Mouse (Mus musculus): Measurements from ENCODE around the gene 1700001C19Rik. TPM values are rescaled to one million over a fixed set of nuclear protein-coding genes. Genes with fewer than 3 reads are reported as not detected.

The 1700001C19Rik gene
- polyA plus RNA-seq, 1 experiment from 2014 or later = 0.40 TPM

DNA sequence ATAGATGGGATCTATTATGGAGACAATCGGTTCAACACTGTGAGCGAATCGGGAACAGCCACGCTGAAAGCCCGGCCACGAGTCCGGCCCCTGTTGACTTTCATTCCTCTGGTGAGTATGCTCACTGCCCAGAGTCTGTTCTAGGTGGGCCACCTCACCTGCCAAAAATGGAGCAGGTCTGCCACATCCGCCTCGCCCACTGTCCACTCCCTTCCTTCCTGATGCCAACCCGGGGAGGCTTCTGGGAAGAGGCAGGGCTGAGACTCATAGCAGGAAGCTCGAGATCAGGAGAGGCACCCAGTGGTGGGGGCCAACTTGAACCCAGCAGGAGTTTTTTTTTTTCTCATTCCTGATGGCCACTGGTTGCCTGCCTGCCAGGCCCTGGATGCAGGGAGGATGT, 9.4 kb upstream of the 1700001C19Rik start:
- no peaks in the 10 kb centered on the region for H3K36me3 ChIP-seq (ENCODE audit: control insufficient read depth, insufficient read depth, low read length)
- H3K27ac ChIP-seq (ENCODE audit: low read depth, low read length) = no peak overlapping the region
- no peak overlapping the region for H3K4me2 ChIP-seq (ENCODE audit: low read depth, low read length, severe bottlenecking)
- ATAC-seq (replicated peaks; ENCODE audit: low FRiP score) = no peak
- no peak overlapping the region for H3K9ac ChIP-seq (ENCODE audit: low read length)
- WGBS = 93% methylated on average over 11 of the region's 11 CpGs
- H3K27me3 ChIP-seq (ENCODE audit: control insufficient read depth, insufficient read depth, low read length) = no peaks in the 10 kb centered on the region
- no peak for DNase-seq (ENCODE audit: low spot score)
- H3K4me1 ChIP-seq (replicated peaks; ENCODE audit: control insufficient read depth, insufficient read depth, low read length) = 0 out of 2 replicates have a peak, but pooled peaks cover 2% of the 10 kb centered on the region
- no peaks in the 10 kb centered on the region for H3K9me3 ChIP-seq (ENCODE audit: control insufficient read depth, low read length)
- H3K4me3 ChIP-seq (ENCODE audit: low read depth, low read length) = no peak overlapping the region

DNA sequence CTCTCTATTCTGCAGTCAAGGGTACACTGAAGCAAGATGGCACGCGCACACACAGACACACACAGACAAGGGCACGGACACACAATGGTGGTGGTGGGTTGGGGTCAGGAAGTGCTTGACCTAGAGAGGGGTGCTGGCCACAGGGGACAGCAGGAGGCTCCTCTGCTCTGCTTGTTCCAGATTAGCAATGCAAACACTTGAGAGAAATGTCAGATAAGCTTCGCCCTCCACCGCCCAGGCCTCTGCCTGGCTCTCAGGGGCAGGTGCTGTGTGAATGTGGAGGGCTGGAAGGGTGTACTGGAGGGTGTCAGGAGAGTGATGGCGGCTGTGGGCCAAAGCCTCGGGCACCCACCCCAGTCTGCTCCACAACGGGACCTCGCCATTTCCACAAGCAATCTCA, 8.8 kb upstream of the 1700001C19Rik start:
- no peak overlapping the region for H3K4me2 ChIP-seq (ENCODE audit: low read depth, low read length, severe bottlenecking)
- H3K4me1 ChIP-seq (replicated peaks; ENCODE audit: control insufficient read depth, insufficient read depth, low read length) = peaks cover 4% of the 10 kb centered on the region; the same call in 1 of the 2 replicates
- no peak overlapping the region for H3K4me3 ChIP-seq (ENCODE audit: low read depth, low read length)
- H3K36me3 ChIP-seq (ENCODE audit: control insufficient read depth, insufficient read depth, low read length) = no peaks in the 10 kb centered on the region
- no peak for ATAC-seq (replicated peaks; ENCODE audit: low FRiP score)
- H3K27me3 ChIP-seq (ENCODE audit: control insufficient read depth, insufficient read depth, low read length) = no peaks in the 10 kb centered on the region
- no peak overlapping the region for H3K9ac ChIP-seq (ENCODE audit: low read length)
- 74% methylated on average over 9 of the region's 9 CpGs for WGBS
- no peaks in the 10 kb centered on the region for H3K9me3 ChIP-seq (ENCODE audit: control insufficient read depth, low read length)
- DNase-seq (ENCODE audit: low spot score) = no peak
- no peak overlapping the region for H3K27ac ChIP-seq (ENCODE audit: low read depth, low read length)

DNA sequence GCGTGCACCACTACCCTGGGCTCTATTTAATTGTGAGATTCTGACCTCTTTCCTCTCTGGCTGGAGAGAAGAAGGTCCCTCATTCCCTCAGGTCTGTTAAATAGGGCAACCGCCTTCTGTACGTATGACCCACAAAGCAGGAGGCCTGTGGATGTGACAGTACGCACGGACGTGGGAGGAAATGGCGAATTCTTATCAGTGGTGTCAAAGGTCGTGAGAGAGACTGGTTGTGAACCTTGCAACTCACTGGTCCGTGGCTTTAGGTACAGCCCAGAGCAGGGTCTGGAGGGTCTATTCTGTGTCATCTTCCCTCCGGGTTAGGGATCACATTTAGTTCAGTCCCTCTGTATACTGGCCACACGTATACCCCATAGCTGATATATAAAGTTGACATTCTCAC, 8.3 kb upstream of the 1700001C19Rik start:
- Histone ChIP-seq H3K4me2 (ENCODE audit: low read depth, low read length, severe bottlenecking) (no peak overlapping the region), H3K27me3 (ENCODE audit: control insufficient read depth, insufficient read depth, low read length) (no peaks in the 10 kb centered on the region), H3K27ac (ENCODE audit: low read depth, low read length) (no peak overlapping the region), H3K9me3 (ENCODE audit: control insufficient read depth, low read length) (no peaks in the 10 kb centered on the region), H3K9ac (ENCODE audit: low read length) (no peak overlapping the region), H3K36me3 (ENCODE audit: control insufficient read depth, insufficient read depth, low read length) (no peaks in the 10 kb centered on the region), H3K4me1 (replicated peaks; ENCODE audit: control insufficient read depth, insufficient read depth, low read length) (peaks cover 5% of the 10 kb centered on the region; the same call in 1 of the 2 replicates), H3K4me3 (ENCODE audit: low read depth, low read length) (no peak overlapping the region)
- ATAC-seq (replicated peaks; ENCODE audit: low FRiP score) = no peak
- 85% methylated on average over 11 of the region's 11 CpGs for WGBS
- DNase-seq (ENCODE audit: low spot score) = no peak

DNA sequence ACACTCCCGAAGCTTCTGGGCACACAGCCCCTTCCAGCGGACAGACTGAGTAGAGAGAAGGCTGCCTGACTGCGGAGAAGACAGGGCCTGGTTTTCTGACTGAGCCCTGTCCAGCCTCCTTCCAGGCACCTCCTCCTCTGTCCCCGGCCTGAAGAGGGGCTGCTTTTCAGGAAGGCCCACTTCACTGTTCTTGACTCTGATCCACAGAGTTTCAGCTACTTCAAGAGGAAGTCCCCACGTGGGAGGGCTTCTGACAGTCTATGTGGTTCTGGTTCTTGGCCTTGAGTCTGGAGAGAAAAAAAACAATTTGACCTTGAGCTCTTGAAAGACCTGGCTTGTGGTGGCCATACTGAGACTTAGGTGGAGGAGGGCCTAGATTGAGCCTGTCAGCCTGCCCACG, 6.9 kb upstream of the 1700001C19Rik start:
- peaks cover 10% of the 10 kb centered on the region; the same call in 1 of the 2 replicates for H3K4me1 ChIP-seq (replicated peaks; ENCODE audit: control insufficient read depth, insufficient read depth, low read length)
- DNase-seq (ENCODE audit: low spot score) = no peak
- no peak overlapping the region for H3K4me2 ChIP-seq (ENCODE audit: low read depth, low read length, severe bottlenecking)
- H3K9me3 ChIP-seq (ENCODE audit: control insufficient read depth, low read length) = no peaks in the 10 kb centered on the region
- WGBS = 76% methylated on average over 6 of the region's 6 CpGs
- ATAC-seq (replicated peaks; ENCODE audit: low FRiP score) = no peak
- no peaks in the 10 kb centered on the region for H3K36me3 ChIP-seq (ENCODE audit: control insufficient read depth, insufficient read depth, low read length)
- no peak overlapping the region for H3K27ac ChIP-seq (ENCODE audit: low read depth, low read length)
- H3K4me3 ChIP-seq (ENCODE audit: low read depth, low read length) = no peak overlapping the region
- peaks cover 4% of the 10 kb centered on the region for H3K27me3 ChIP-seq (ENCODE audit: control insufficient read depth, insufficient read depth, low read length)
- no peak overlapping the region for H3K9ac ChIP-seq (ENCODE audit: low read length)

DNA sequence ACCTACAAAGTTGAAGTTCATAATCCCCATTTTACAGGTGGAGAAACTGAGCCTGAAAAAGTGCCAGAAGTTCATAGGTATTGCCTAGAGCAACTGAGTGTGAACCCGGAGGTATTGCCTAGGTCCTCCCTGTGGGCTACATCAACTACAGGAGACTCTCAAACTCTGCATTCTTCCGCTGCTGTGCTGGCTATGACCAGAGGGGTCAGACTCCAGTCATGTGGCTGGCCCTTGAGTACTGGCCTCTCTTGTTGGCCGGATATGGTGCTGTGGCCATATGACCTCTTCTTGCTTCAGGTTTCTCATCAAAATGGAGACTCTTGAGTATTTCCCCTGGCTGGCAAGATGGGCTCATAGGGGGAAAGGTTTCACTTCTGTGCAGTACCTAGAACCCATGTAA, 5.1 kb upstream of the 1700001C19Rik start:
- Histone ChIP-seq H3K4me1 (replicated peaks; ENCODE audit: control insufficient read depth, insufficient read depth, low read length) (peaks cover 10% of the 10 kb centered on the region; the same call in 1 of the 2 replicates), H3K27me3 (ENCODE audit: control insufficient read depth, insufficient read depth, low read length) (peaks cover 19% of the 10 kb centered on the region), H3K4me2 (ENCODE audit: low read depth, low read length, severe bottlenecking) (no peak overlapping the region), H3K27ac (ENCODE audit: low read depth, low read length) (no peak overlapping the region), H3K36me3 (ENCODE audit: control insufficient read depth, insufficient read depth, low read length) (no peaks in the 10 kb centered on the region), H3K9ac (ENCODE audit: low read length) (no peak overlapping the region), H3K9me3 (ENCODE audit: control insufficient read depth, low read length) (no peaks in the 10 kb centered on the region), H3K4me3 (ENCODE audit: low read depth, low read length) (no peak overlapping the region)
- no peak for DNase-seq (ENCODE audit: low spot score)
- no peak for ATAC-seq (replicated peaks; ENCODE audit: low FRiP score)
- WGBS = 79% methylated on average over 3 of the region's 3 CpGs

DNA sequence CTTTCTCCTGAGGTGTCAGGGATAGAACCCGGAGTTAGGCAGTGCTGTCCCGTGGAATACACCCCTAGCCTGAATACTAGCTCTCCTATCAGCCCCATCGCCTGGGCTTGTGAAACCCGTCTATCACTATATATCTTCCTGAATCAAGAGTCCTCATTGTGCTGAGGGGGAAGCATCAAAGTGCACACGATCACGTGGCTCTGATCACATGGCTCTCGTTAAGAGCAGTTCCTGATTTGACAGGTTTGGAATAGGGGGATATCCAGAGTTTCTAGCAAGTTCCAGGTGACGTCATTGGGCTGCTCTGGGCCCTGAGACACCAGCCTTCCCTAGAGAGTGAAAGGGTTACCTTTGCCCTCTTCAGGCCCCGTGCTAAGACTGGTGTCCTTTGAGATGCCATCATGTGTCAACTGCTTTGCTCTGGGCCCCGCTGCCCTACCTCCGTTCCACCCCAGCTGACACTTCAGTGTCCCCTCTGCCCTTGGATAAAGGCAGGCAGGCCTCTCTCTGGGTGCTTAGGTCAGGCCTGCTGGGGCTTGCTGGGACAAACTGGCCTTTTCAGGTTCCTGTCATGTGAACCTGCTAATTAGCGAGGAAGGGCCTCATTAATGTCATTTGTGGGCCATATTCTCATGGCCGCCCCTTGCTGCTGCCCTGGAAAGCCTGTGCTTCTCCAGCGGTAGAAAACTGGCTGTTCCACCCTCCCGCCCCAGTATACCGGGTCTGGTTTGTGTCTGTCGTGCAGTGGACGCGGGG, 4.3 kb upstream of the 1700001C19Rik start:
- Histone ChIP-seq H3K4me3 (ENCODE audit: low read depth, low read length) (no peak overlapping the region), H3K27ac (ENCODE audit: low read depth, low read length) (no peak overlapping the region), H3K9me3 (ENCODE audit: control insufficient read depth, low read length) (no peaks in the 10 kb centered on the region), H3K4me1 (replicated peaks; ENCODE audit: control insufficient read depth, insufficient read depth, low read length) (peaks cover 16% of the 10 kb centered on the region), H3K4me2 (ENCODE audit: low read depth, low read length, severe bottlenecking) (no peak overlapping the region), H3K36me3 (ENCODE audit: control insufficient read depth, insufficient read depth, low read length) (no peaks in the 10 kb centered on the region), H3K27me3 (ENCODE audit: control insufficient read depth, insufficient read depth, low read length) (peaks cover 26% of the 10 kb centered on the region), H3K9ac (ENCODE audit: low read length) (no peak overlapping the region)
- DNase-seq (ENCODE audit: low spot score) = no peak
- no peak for ATAC-seq (replicated peaks; ENCODE audit: low FRiP score)
- 65% methylated on average over 19 of the region's 19 CpGs for WGBS

DNA sequence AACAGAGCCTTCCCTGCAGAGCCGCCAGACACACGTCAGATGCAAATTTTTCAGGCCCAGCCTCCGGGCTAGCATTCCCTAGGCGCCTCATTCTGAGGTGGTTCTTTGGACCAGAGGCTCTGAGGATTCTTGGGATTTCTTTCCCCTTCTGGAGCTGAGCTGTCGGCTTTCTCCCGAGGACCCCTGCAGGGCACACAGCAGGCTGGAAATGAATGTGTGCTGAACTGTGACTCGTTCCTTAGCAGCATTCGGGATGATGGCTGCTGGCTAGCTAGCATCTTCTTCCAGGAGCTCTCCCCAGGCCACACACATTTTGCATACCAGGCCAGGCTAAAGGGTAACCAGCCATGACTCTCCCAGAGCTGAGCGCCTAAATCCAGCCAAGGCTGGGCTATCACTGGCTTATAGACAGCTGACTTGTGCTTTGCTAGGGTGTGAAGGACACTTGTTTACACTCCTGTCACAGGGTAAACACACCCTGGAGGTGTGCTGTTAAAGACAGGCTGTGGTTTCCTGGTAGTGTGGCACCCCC, 3.2 kb upstream of the 1700001C19Rik start:
- H3K27ac ChIP-seq (ENCODE audit: low read depth, low read length) = no peak overlapping the region
- no peak overlapping the region for H3K4me2 ChIP-seq (ENCODE audit: low read depth, low read length, severe bottlenecking)
- no peaks in the 10 kb centered on the region for H3K36me3 ChIP-seq (ENCODE audit: control insufficient read depth, insufficient read depth, low read length)
- H3K27me3 ChIP-seq (ENCODE audit: control insufficient read depth, insufficient read depth, low read length) = peaks cover 31% of the 10 kb centered on the region
- H3K9ac ChIP-seq (ENCODE audit: low read length) = no peak overlapping the region; the same call in 1 of the 2 replicates
- no peak overlapping the region for H3K4me3 ChIP-seq (ENCODE audit: low read depth, low read length)
- H3K4me1 ChIP-seq (replicated peaks; ENCODE audit: control insufficient read depth, insufficient read depth, low read length) = peaks cover 19% of the 10 kb centered on the region
- no peaks in the 10 kb centered on the region for H3K9me3 ChIP-seq (ENCODE audit: control insufficient read depth, low read length)
- DNase-seq (ENCODE audit: low spot score) (no peak), ATAC-seq (replicated peaks; ENCODE audit: low FRiP score) (no peak)
- 3% methylated on average over 9 of the region's 9 CpGs for WGBS

DNA sequence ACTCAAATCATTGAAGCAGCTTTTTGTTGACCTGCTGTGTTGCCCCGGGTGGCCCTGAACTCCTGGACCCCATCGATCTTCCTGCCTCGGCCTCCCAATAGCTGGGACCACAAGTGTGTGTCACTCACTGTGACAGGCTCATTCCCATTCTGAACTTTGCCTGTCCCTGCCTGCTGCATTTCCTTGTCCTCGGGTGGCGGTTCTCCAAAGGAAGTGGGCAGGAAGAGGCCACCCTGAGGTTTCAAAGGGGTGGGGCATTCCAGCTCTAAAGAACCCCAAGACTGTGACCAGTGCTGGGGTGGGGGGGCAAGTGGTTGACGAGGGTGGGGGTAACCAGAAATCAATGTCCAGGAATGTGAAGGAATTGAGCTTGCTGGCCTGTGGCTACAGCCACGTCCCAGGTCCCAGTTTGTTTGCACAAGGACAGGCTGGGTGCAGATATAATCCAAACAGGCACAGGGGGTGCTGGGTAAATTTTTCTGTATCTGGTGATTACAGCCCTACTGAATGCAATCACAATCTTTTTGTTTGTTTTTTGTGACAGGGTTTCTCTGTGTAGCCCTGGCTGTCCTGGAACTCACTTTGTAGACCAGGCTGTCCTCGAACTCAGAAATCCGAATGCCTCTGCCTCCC, 2.3 kb upstream of the 1700001C19Rik start:
- no peak for DNase-seq (ENCODE audit: low spot score)
- Histone ChIP-seq H3K9ac (ENCODE audit: low read length) (no peak overlapping the region), H3K4me3 (ENCODE audit: low read depth, low read length) (no peak overlapping the region), H3K4me2 (ENCODE audit: low read depth, low read length, severe bottlenecking) (no peak overlapping the region), H3K36me3 (ENCODE audit: control insufficient read depth, insufficient read depth, low read length) (no peaks in the 10 kb centered on the region), H3K27ac (ENCODE audit: low read depth, low read length) (no peak overlapping the region), H3K27me3 (ENCODE audit: control insufficient read depth, insufficient read depth, low read length) (peaks cover 31% of the 10 kb centered on the region), H3K4me1 (replicated peaks; ENCODE audit: control insufficient read depth, insufficient read depth, low read length) (peaks cover 19% of the 10 kb centered on the region), H3K9me3 (ENCODE audit: control insufficient read depth, low read length) (no peaks in the 10 kb centered on the region)
- WGBS = 47% methylated on average over 9 of the region's 9 CpGs
- no peak for ATAC-seq (replicated peaks; ENCODE audit: low FRiP score)
